Mouse (Mus musculus): ENCODE results near the gene Rbbp6.

- TF ChIP-seq CTCF (IDR thresholded peaks at IDR 0.05; ENCODE audit: low read depth) (no peak), EP300 (IDR thresholded peaks at IDR 0.05; ENCODE audit: low read depth) (no peak)
Observed at GRCm38 (mm10) chr7:123007743-123008142, 42.3 kb downstream of the Rbbp6 start.

Data from heart, postnatal 0 days (tissue).